In genomic region chr10:94098100-94098499, GRCm38 (mm10) we compare ENCODE assay signal across 20 mouse cellular contexts. TPM values are rescaled to one million over a fixed set of nuclear protein-coding genes. Genes with fewer than 3 reads are reported as not detected.
DNase-seq lines count a peak whose midpoint lies in the region; ATAC-seq lines count a peak whose summit lies in the region.
"Had no signal": no experiment of that assay in that cellular context is flagged by ENCODE, and none has a peak within 500 bp of the region (broad histone marks: within the 10 kb centered on the region; RNA-seq: fewer than 3 reads in every experiment).

No protein-coding gene starts in this region.

- H3K4me1 ChIP-seq in liver, embryonic 15.5 days (replicated peaks) = peaks cover 41% of the 10 kb centered on the region
- H3K4me1 ChIP-seq in forebrain, embryonic 12.5 days = 0 out of 2 replicates have a peak, but pooled peaks cover 5% of the 10 kb centered on the region
- H3K4me1 ChIP-seq in kidney, embryonic 14.5 days (ENCODE audit: control insufficient read depth, insufficient read depth, low read length) = no peaks in the 10 kb centered on the region
- H3K4me1 ChIP-seq: embryonic facial prominence, embryonic 12.5 days; neural tube, embryonic 15.5 days had no signal

- no peak overlapping the region for H3K9ac ChIP-seq in liver, embryonic 15.5 days
- H3K9ac ChIP-seq in forebrain, embryonic 12.5 days = no peak overlapping the region
- no peak overlapping the region for H3K9ac ChIP-seq in kidney, embryonic 14.5 days (ENCODE audit: low read depth, low read length)
- H3K9ac ChIP-seq: embryonic facial prominence, embryonic 12.5 days; heart, embryonic 15.5 days; hindbrain, embryonic 14.5 days; neural tube, embryonic 15.5 days; stomach, embryonic 15.5 days had no signal

- peaks cover 9% of the 10 kb centered on the region; the same call in 1 of the 2 replicates for H3K36me3 ChIP-seq in liver, embryonic 15.5 days (replicated peaks)
- no peaks in the 10 kb centered on the region for H3K36me3 ChIP-seq in forebrain, embryonic 12.5 days (replicated peaks)
- no peaks in the 10 kb centered on the region for H3K36me3 ChIP-seq in kidney, embryonic 14.5 days (ENCODE audit: control insufficient read depth, insufficient read depth, low read length)
- H3K36me3 ChIP-seq: embryonic facial prominence, embryonic 12.5 days; heart, embryonic 15.5 days; neural tube, embryonic 15.5 days; stomach, embryonic 15.5 days had no signal

- H3K9me3 ChIP-seq in liver, embryonic 15.5 days (replicated peaks) = no peaks in the 10 kb centered on the region
- H3K9me3 ChIP-seq in forebrain, embryonic 12.5 days = no peaks in the 10 kb centered on the region
- H3K9me3 ChIP-seq in kidney, embryonic 14.5 days (ENCODE audit: control insufficient read depth, low read length) = no peaks in the 10 kb centered on the region
- H3K9me3 ChIP-seq: embryonic facial prominence, embryonic 12.5 days; heart, embryonic 15.5 days; liver, embryonic 13.5 days; neural tube, embryonic 15.5 days; stomach, embryonic 15.5 days had no signal

- no peak overlapping the region for H3K4me3 ChIP-seq in liver, embryonic 15.5 days (replicated peaks)
- H3K4me3 ChIP-seq in forebrain, embryonic 12.5 days (replicated peaks) = no peak overlapping the region
- no peak overlapping the region for H3K4me3 ChIP-seq in kidney, embryonic 14.5 days (ENCODE audit: low read length)
- H3K4me3 ChIP-seq: embryonic facial prominence, embryonic 12.5 days; heart, embryonic 15.5 days; liver, embryonic 13.5 days; neural tube, embryonic 15.5 days; stomach, embryonic 15.5 days had no signal

- ATAC-seq in liver, embryonic 15.5 days (ENCODE audit: insufficient read depth) = no peak
- ATAC-seq in forebrain, embryonic 12.5 days (ENCODE audit: low FRiP score) = no peak
- ATAC-seq in kidney, embryonic 14.5 days (ENCODE audit: low FRiP score, low TSS enrichment) = no peak
- ATAC-seq: Patski had no signal

- H3K4me2 ChIP-seq in liver, embryonic 15.5 days = no peak overlapping the region
- H3K4me2 ChIP-seq in forebrain, embryonic 12.5 days = no peak overlapping the region
- H3K4me2 ChIP-seq in kidney, embryonic 14.5 days (replicated peaks; ENCODE audit: low read depth, low read length) = no peak overlapping the region
- H3K4me2 ChIP-seq: embryonic facial prominence, embryonic 12.5 days; heart, embryonic 15.5 days; hindbrain, embryonic 14.5 days; midbrain, embryonic 11.5 days; neural tube, embryonic 15.5 days; stomach, embryonic 15.5 days had no signal

- H3K27me3 ChIP-seq in liver, embryonic 15.5 days = no peaks in the 10 kb centered on the region
- H3K27me3 ChIP-seq in forebrain, embryonic 12.5 days = no peaks in the 10 kb centered on the region
- no peaks in the 10 kb centered on the region for H3K27me3 ChIP-seq in kidney, embryonic 14.5 days (ENCODE audit: control insufficient read depth, insufficient read depth, low read length)
- H3K27me3 ChIP-seq: embryonic facial prominence, embryonic 12.5 days; heart, embryonic 15.5 days; liver, embryonic 13.5 days; neural tube, embryonic 15.5 days; Patski; stomach, embryonic 15.5 days had no signal

- WGBS in liver, embryonic 15.5 days (ENCODE audit: insufficient replicate concordance) = 54% methylated on average over 3 of the region's 3 CpGs
- WGBS in forebrain, embryonic 12.5 days = 86% methylated on average over 3 of the region's 3 CpGs
- 84% methylated on average over 3 of the region's 3 CpGs for WGBS in kidney, embryonic 14.5 days

- H3K27ac ChIP-seq in liver, embryonic 15.5 days (replicated peaks) = peak overlapping the region; percentile 76
- no peak overlapping the region for H3K27ac ChIP-seq in forebrain, embryonic 12.5 days
- H3K27ac ChIP-seq in kidney, embryonic 14.5 days (ENCODE audit: low read depth, low read length) = no peak overlapping the region
- H3K27ac ChIP-seq: embryonic facial prominence, embryonic 12.5 days; heart, embryonic 15.5 days; hindbrain, embryonic 14.5 days; neural tube, embryonic 15.5 days; stomach, embryonic 15.5 days had no signal

- DNase-seq in adrenal gland, postnatal 10 days = peak; percentile 35
- no peak for DNase-seq in adrenal gland, postnatal 25 days
- DNase-seq in adipocyte (ENCODE audit: low spot score) = peak; percentile 38
- peak; percentile 90 for DNase-seq in lung, postnatal 36 days
- DNase-seq in retina, postnatal 1 day = no peak
- DNase-seq: cerebellum, postnatal 36 days; kidney, adult 11 months; kidney, postnatal 36 days; thymus, postnatal 14 days had no signal

RNA-seq across cellular contexts. Expression of gene Nr2c1, which starts 49.7 kb away (rescaled TPM):
- total RNA-seq in adrenal gland, postnatal 10 days (2021) = 10 to 100 TPM; 13.1 to 16.4 TPM
- total RNA-seq in adrenal gland, postnatal 25 days (2021) = 13.7 and 17.9 TPM in 2 replicates
- 2.6 and 2.8 TPM in 2 replicates for polyA plus RNA-seq in liver, embryonic 15.5 days (2015; fragmentation: Nextera tagmentation; extraction: Ambion mirVana)
- 11.9 and 12.1 TPM in 2 replicates for polyA plus RNA-seq in forebrain, embryonic 12.5 days (2016; fragmentation: Nextera tagmentation; extraction: Ambion mirVana)
- polyA plus RNA-seq in kidney, embryonic 14.5 days (2014; fragmentation: Nextera tagmentation; extraction: Ambion mirVana) = 8.0 and 10.7 TPM in 2 replicates

Comparison
In these comparisons a context has a peak if more than half of its experiments do, and no peak if none do; other contexts are left out.
1. DNase-seq: peak in adrenal gland, postnatal 10 days (single experiment), adipocyte (single experiment) and lung, postnatal 36 days (single experiment); none in adrenal gland, postnatal 25 days (single experiment) and retina, postnatal 1 day (single experiment).